Mouse (Mus musculus): ENCODE data around the gene Mt4.

GRCm38 (mm10) chr8:94185791-94186190 is 48.8 kb downstream of the Mt4 start:
- TF ChIP-seq CTCF (IDR thresholded peaks at IDR 0.05 in 2 of 3, conservative IDR thresholded peaks at IDR 0.05 in 1 of 3; ENCODE audit: control insufficient read depth in 1 of 3, insufficient read depth in 1 of 3, low read depth in 2 of 3, low read length in 3 of 3, poor library complexity in 1 of 3, severe bottlenecking in 1 of 3), result no peak
- TF ChIP-seq MYB (IDR thresholded peaks at IDR 0.05; ENCODE audit: low read depth, low read length), result no peak
- TF ChIP-seq BHLHE40 (IDR thresholded peaks at IDR 0.05; ENCODE audit: borderline replicate concordance, low read depth, low read length), result no peak
- TF ChIP-seq TCF12 (IDR thresholded peaks at IDR 0.05; ENCODE audit: low read depth, low read length), result no peak
- TF ChIP-seq MYC (IDR thresholded peaks at IDR 0.05; ENCODE audit: low read depth, low read length), result no peak
- no peak for TF ChIP-seq RAD21 (IDR thresholded peaks at IDR 0.05; ENCODE audit: low read depth, low read length)
- no peak for TF ChIP-seq E2F4 (IDR thresholded peaks at IDR 0.05; ENCODE audit: borderline replicate concordance, low read depth, low read length)
- no peak for TF ChIP-seq POLR2A (IDR thresholded peaks at IDR 0.05; ENCODE audit: control insufficient read depth in 1 of 2, insufficient read depth in 1 of 2, low read depth in 1 of 2, low read length in 2 of 2, poor library complexity in 1 of 2)
- no peak for TF ChIP-seq MAFK (IDR thresholded peaks at IDR 0.05; ENCODE audit: borderline replicate concordance, low read depth, low read length)
- no peak for TF ChIP-seq USF1 (IDR thresholded peaks at IDR 0.05; ENCODE audit: low read depth, low read length)
- TF ChIP-seq CHD1 (IDR thresholded peaks at IDR 0.05; ENCODE audit: low read depth, low read length), result no peak
- TF ChIP-seq USF2 (IDR thresholded peaks at IDR 0.05; ENCODE audit: borderline replicate concordance in 1 of 2, insufficient read depth in 1 of 2, low read depth in 1 of 2, low read length in 2 of 2), result no peak
- no peak for TF ChIP-seq SMC3 (IDR thresholded peaks at IDR 0.05; ENCODE audit: low read depth, low read length)
- TF ChIP-seq GATA1 (IDR thresholded peaks at IDR 0.05; ENCODE audit: low read depth, low read length), result no peak

All from MEL (cell line).